Mouse (Mus musculus) thymus, postnatal 25 days (tissue): ENCODE data around the gene Cpe.
A peak's percentile ranks its signal among the peaks of the same experiment; 100 is the strongest.

Source experiments
- DNase-seq: peaks from one replicate; pipeline ENCODE4 v3.0.0; 2022

Cpe gene

GRCm38 (mm10) chr8:64692651-64693201, at the start of gene Cpe:
Cpe (minus strand) TSS chr8:64693054.
- DNase-seq = peak; percentile 27

GRCm38 (mm10) chr8:64740547-64741211, 47.8 kb upstream of the Cpe start:
- no peak for DNase-seq

- DNase-seq = no peak
Observed at GRCm38 (mm10) chr8:64738916-64739315, 46.1 kb upstream of the Cpe start.

- DNase-seq = no peak
Observed at GRCm38 (mm10) chr8:64736767-64737323, 44.0 kb upstream of the Cpe start.

GRCm38 (mm10) chr8:64735161-64735560, 42.3 kb upstream of the Cpe start:
- no peak for DNase-seq

GRCm38 (mm10) chr8:64733271-64733943, 40.6 kb upstream of the Cpe start, which contains the start of gene Msmo1:
Msmo1 (minus strand) TSS chr8:64733792.
- peak; percentile 96 for DNase-seq

GRCm38 (mm10) chr8:64732596-64732995, 39.7 kb upstream of the Cpe start:
- DNase-seq = no peak

- DNase-seq = no peak
Observed at GRCm38 (mm10) chr8:64728156-64728555, 35.3 kb upstream of the Cpe start.

- no peak for DNase-seq
Observed at GRCm38 (mm10) chr8:64726190-64726695, 33.4 kb upstream of the Cpe start.

- DNase-seq = no peak
Observed at GRCm38 (mm10) chr8:64723206-64723605, 30.4 kb upstream of the Cpe start.

- DNase-seq = no peak
Observed at GRCm38 (mm10) chr8:64717868-64718267, 25.0 kb upstream of the Cpe start.

GRCm38 (mm10) chr8:64712499-64712898, 19.6 kb upstream of the Cpe start:
- DNase-seq = no peak

GRCm38 (mm10) chr8:64711544-64711943, 18.7 kb upstream of the Cpe start:
- DNase-seq = no peak

GRCm38 (mm10) chr8:64707481-64707880, 14.6 kb upstream of the Cpe start:
- DNase-seq = no peak

- DNase-seq = no peak
Observed at GRCm38 (mm10) chr8:64703191-64703590, 10.3 kb upstream of the Cpe start.

GRCm38 (mm10) chr8:64691591-64692401, 1.1 kb downstream of the Cpe start:
- DNase-seq = no peak

- no peak for DNase-seq
Observed at GRCm38 (mm10) chr8:64690845-64691244, 2.0 kb downstream of the Cpe start.

- no peak for DNase-seq
Observed at GRCm38 (mm10) chr8:64690306-64690705, 2.5 kb downstream of the Cpe start.

- DNase-seq = no peak
Observed at GRCm38 (mm10) chr8:64688741-64689140, 4.1 kb downstream of the Cpe start.

GRCm38 (mm10) chr8:64688161-64688560, 4.7 kb downstream of the Cpe start:
- DNase-seq = no peak

GRCm38 (mm10) chr8:64682501-64682900, 10.4 kb downstream of the Cpe start:
- no peak for DNase-seq

GRCm38 (mm10) chr8:64676381-64676780, 16.5 kb downstream of the Cpe start:
- no peak for DNase-seq
